Mouse (Mus musculus) c-Kit-positive CD71-positive TER-119-positive erythroid progenitor cells, embryonic 14.5 days (primary cell): ENCODE measurements around the gene Cd200r4.
A peak's percentile ranks its signal among the peaks of the same experiment; 100 is the strongest.
"Not testable (repeated sequence)": the region's sequence is repeated elsewhere in the genome, so short reads cannot be mapped to it uniquely, and the experiment has no call there.

Experiments used
- DNase-seq: peaks from one replicate; pipeline ENCODE4 v3.0.0-alpha.2; 2013; ENCODE audit warnings: low spot score

Gene Cd200r4

DNA sequence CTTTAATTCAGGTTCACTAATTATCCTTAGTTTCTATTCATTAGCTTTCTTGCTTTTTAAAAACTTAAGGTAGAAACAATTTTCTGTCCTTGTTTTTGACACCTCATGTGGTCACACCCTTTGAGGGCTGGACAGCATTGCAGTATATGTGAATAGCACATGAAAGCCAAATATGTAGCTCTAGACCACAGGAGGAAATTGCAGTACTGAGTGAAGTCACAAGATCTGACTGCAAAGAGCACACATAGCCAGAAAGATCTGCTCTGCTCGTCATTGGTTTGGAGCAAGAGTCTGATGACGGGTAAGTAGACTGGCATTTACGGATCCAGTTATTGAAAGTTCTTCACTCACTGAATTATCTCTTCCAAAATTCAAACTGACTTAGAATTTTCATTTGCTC is at the start of gene Cd200r4:
Cd200r4 (plus strand) TSS at position 190 of the 400 bp plus-strand sequence.
- no peak for DNase-seq

DNA sequence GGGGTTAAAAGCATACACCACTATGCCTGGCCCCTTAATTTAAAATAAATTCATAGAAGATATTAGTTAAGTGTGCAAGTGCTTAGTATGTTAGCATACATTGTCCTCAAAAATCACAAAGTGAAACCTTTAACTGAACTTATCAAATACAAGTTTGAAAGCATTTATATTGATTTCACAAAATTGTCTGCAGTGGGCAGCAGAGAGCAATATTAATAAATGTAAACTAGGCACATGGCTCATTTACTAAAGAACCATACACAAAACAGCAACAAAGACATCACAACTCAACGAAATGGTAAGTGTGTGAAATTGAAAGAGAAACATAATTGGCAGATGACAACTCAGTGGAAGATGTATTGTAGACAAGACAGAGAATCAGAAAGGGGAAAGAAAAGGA is 49.7 kb upstream of the Cd200r4 start:
- DNase-seq: no peak

DNA sequence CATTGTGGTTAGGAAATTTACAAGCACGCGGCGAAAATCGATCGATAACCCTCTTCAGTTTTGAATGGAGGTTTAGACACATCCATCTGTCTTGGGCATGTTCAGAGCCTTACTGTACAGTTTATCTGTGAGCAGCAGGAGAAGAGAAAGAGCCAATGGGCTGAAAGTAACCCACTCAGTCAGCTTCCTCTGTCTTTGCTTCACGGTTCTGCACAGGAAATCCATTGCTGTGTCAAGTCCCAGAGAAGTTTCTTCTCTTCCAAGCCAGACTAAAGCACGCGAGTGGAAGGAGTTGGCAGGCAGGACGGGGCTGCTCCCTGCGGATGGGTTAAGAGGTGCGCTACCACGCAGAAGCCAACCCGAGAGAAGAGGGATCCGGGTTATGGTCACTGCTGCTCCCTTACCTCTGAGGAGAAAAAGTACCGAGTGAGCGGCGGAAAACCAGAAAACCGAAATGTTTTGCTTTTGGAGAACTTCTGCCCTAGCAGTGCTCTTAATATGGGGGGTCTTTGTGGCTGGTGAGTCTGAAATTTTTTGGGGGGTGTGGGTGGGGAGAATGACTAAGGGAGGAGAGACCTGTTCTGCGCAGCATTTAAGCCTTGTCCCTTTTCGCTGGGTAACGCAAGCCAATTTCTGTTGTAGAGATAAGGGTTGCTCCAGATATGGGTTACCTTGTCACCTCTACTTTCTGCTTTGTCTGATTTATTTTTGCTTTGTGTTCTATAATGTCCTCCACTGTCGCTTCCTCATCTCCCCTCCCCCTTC is 45.8 kb upstream of the Cd200r4 start, which contains the start of gene Cd200r1:
Cd200r1 (plus strand) TSS at position 182 of the 765 bp plus-strand sequence.
- DNase-seq: peak; percentile 32

DNA sequence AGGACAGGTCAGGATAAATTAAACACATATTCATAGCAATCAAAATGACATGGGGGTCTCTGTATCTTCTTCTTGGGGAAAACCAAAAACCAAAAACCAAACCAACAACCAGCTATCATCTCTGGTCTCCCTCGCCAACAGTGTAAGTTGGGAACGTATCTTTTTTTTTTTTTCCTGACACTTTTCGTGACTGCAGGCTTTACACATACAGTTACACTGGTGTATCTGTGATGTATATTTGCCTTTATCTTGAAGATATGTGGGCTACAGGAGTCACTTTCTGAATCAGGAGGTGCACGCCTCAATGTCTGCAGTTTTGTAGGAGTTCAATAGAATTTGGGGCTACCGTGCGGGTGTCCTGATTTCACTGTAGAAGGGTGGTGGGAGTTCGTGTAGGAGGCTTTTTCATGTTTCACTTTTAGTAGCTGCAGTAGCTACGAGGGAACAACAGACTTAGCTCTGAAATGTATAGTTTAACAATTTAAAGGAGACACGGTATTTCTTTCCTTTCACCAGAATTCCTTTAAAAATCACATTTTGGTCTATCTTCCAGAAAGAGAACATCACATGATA is 45.1 kb upstream of the Cd200r4 start:
- DNase-seq: no peak

DNA sequence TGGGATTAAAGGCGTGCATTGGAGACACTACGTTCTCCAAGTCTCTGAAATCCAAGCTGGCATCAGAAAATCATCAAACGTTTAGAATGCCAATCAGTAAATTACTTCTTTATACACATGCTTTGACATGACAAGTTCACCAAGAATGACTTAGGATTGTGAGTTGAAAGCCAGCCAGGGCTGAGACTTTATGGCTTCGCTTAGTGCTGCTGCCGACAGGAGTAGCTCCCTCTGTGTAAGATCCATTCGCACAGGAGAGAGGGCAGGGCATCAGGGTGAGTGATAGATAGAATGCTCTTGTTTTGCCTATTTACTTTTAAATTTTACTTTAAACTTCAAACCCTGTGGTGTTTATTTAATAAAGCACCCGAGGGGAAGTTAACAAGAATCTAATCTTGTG is 44.0 kb upstream of the Cd200r4 start:
- no peak for DNase-seq

DNA sequence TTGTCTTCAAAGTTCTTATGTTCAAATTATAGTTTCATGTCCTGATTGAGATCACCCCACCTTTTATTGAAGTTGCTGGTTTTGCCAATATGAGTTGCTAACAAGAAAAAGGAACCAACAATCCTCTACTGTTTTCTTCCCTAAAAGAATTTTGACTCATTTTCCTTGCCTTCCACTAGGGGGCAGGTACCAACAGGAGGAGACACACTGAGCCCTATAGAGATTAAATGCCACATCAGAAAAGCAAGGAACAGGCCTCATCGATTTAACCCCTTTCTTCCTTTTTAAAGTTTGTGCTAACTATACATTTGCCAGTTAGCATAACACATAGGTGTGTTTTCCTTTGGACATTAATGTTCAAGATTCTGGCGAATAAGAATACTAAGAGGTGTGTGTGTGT is 43.6 kb upstream of the Cd200r4 start:
- DNase-seq: no peak

DNA sequence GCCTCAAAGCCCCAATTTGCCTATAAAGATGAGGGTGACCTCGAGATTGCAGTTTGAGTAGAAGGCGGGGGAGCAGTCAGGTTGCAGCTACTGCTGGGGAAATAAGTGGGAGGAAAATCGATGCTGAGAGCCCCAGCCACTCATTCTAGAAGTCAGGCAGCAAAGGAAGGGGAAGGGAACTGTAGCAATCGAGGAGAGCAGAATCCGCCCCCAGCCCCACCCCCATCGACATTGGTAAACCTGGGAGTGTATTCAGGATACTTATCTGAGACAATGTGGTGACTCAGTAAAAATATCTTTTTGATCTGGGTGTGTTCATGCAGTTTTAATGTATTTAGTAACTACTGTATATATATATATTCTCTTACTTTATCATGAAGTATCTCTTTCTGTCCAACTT is 39.0 kb upstream of the Cd200r4 start:
- no peak for DNase-seq

DNA sequence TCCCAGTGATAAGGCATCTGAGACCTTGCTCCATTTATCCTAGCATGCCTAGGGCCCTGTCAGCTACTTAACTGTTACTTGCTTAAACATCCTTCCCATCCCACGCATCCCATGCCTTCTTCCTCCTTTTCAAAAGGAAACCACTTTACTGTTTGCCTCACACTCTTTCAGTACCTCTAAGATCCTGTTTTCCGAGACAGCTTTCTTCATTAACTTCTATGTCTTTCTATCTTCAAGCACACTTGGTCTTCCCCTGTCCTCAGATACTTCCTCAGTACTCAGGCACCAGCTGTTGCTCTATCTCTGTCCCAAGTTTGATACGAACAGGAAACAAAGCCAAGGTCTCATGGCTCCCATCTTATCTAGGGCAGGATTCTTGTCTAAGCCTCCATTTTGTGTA is 37.9 kb upstream of the Cd200r4 start:
- no peak for DNase-seq

DNA sequence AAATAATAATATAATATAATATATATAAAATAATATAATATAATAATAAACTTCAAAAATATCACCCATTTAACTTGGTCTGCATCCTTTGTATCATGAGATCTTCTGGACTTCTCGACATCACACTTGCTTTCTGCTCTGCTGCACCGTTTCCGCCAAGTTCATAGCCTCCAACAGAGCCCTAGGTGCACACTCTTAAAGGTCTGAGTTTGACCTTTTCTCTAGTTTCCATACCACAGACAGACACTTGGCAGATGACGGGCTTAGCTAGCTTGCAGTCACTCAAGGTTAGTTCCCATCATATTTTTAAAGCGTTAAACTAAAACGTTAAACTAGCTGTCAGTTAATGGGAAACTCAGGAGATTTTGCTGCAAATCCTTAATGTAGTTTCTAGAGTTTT is 37.3 kb upstream of the Cd200r4 start:
- DNase-seq: no peak

DNA sequence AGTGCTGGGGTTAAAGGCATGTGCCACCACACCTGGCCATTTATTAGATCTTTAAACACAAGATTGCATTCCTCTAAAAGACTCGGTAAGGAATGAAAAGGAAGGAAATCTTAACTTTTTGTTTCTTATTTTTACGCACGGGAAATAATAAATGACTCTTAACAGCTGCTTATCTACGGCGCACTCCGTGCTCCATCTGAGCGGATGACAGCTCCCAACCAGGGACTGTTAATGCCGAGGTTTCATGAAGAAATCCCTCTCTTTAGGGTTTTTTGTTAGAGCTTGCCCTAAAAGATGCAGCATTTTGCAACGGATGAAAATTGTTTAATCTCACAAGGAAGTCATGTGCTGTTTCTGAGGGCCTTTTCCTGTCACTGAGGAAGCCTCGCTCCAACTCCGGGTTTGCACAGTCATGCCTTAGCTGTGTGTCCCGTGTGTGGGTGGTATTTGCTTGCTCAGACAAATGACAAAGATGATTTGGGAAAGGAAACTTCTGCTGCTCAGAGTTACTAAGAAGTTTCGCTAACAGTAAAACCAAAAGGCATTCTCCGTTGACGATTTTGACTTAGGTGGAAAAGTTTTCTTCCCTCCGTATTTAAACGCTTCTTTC is 32.9 kb upstream of the Cd200r4 start:
- peak; percentile 56 for DNase-seq

DNA sequence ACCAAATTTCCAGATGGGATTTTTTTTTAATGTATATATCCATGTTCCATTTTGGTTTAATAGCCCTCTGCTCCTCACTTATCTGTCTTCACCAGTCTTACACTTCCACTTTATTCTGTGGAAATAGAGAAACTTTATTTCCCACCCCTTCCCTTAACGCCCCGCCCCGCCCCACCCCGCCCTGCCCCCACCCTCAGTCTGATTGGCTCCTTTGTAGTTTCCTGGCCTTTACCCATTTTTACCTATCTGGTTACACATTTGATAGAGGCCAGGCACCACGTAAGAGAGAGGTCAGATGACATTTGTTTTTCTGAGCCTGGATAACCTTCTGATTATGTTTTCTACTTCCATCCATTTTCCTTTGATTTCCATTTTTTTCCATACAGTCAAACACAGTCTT is 32.0 kb upstream of the Cd200r4 start:
- peak; percentile 23 for DNase-seq

DNA sequence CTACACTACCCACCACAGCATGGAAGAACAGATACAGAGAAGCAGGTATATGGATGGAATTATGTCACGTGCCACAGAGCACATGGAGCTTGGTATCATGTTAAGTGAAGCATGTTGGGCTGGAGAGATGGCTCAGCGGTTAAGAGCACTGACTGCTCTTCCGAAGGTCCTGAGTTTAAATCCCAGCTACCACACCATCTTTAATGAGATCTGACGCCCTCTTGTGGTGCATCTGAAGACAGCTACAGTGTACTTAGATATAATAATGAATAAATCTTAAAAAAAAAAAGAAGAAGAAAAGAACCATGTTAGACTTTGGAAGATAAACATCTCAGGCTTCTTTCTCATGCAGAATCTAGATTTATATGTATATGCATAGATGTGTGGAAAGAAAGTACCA is 30.8 kb upstream of the Cd200r4 start:
- DNase-seq: no peak

DNA sequence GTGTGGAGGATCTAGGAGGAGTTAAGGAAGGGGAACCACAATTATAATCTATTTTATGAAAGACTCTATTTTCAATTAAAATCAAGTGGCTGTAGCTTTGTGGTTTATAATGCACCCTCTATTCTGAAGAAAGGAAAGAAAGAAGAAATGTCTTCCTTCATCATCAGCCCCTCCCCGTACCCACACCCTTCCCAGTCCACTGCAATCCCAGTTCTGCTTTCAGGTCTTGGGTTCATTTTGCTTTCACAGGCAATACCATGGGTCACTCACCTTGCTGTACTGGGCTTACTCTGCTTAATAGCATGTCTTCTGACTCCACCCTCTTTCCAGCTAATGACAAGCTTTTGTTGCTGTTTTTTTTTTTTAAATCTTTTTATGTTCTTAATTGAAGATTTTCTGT is 24.6 kb upstream of the Cd200r4 start:
- no peak for DNase-seq

DNA sequence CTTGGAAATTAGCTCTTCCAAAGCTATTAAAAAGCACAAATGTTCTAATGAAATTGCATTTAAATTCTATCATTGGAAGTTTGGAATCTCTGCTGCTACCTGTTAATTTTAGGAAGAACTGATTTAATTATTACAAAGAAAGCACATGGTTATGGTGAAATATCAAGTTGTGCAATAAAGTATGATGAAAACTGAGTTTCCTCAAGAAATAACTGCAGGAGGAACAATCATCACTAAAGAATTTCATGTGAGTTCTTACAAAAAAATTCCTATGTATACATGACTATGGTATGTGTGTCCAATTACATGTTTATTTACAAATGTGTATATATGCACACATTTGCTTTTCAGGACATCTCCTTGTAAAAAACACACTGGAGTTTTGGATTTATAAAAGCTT is 17.1 kb upstream of the Cd200r4 start:
- no peak for DNase-seq

DNA sequence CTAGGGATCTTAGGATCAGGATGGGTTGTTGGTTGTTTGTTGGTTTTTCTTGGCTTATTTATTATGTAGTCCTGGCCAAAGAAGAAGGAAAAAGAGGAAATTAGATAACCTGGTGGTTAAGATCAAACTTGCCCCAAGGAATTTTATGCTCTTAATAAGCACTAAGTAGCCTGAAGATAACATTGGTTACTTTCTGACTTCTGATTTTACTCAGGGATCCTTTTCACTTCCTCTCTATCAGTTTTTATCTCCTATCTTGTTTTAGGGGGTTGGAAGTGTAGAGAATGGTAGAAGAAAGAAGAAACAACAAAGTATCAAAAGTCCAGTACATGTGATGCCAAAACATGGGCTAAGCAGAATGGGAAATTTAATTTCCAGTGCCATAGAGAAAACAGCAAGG is 5.6 kb upstream of the Cd200r4 start:
- DNase-seq: no peak

DNA sequence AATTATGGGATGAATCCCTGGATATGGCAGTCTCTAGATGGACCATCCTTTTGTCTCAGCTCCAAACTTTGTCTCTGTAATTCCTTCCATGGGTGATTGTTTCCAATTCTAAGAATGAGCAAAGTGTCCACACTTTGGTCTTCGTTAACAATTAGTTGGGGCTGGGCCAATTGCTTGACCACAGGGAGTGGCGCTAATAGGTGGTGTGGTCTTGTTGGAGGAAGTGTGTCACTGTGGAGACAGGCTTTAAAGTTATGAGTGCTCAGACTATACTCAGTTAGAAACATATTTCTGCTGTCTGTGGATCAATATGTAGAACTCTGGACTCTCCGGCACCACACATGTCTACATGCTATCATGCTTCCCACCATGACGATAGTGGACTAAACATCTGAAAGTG is 1.3 kb upstream of the Cd200r4 start:
- not testable (repeated sequence) for DNase-seq

DNA sequence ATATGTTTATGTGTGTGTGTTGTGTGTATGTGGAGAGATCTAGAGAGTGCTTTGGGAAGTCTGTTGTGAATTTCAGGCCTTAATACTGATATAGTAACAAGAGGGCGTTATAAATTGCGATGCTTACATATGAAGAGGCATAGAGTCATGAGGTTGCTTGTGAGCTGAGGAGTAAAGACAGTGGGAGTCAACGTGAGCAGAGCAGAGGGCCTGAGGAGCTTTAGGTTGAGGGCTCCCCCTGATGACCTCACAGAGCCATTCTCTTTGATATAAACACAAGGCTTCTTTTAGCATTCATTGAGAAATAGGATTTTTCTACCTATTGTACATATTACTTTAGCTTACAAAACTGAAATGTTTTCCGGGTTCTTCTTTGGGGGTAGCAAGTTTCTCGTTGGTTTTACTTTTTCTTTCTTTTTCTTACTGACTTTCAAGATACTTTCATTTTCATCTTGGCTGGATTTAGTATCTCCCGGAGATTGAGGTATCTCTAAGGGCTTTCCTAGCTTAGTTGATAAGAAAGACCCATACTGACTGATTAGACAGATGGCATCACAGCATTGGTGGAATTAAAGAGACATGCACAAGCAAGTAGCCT is 1.0 kb downstream of the Cd200r4 start:
- no peak for DNase-seq

DNA sequence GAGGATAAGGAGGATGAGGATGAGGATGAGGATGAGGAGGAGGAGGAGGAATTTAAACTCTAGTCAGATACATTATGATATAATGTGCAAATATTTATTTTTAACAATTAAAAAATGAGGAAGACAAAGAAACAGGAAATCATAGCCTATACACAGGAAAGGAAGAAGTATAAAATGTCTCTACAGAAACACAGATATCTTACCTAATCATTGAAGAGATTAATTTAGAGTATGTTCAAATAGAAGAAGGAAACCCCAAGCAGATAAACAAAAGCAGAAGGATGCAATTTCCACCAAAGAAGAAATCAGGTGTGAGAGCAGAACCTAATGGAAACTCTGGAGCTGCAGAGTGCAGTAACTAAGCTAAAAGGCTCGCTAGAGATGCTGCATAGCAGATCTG is 6.5 kb downstream of the Cd200r4 start:
- DNase-seq: no peak

DNA sequence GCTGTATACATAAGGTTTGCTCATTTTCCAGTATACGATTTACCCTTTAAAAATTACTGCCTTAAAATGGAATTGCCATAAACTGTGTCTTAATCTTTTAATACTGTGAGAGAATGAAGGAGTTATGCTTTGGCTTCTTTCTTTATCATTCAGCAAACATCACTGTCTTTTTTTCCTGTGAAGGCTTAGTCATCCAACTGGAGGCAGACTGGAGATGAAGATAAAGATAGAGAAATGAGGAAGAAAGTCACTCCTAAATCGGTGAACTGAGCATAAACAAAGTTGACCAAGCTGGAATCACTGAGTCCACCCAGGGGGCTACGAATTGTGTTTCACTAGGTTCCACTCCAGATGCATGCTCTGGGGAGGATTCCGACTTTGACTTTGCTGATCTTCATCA is 9.0 kb downstream of the Cd200r4 start:
- DNase-seq: no peak

DNA sequence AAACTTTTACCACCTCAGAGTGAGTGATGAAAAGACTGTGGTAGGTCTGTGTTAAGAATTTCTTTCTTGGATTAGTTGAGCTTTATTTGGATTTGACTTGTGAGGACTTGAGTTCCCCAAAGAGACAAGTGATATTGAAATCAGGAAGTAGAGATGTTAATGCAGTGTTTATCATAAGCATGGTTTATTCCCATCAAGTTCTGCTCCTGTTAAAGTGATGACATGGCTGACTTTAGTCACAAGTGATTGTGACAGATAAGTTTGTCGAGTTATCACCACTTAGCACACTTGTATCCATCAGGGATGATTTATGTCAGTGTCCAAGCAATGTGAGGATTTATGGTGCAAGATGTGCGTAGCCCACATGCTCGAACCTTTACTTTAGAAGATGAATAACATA is 20.8 kb downstream of the Cd200r4 start:
- no peak for DNase-seq

DNA sequence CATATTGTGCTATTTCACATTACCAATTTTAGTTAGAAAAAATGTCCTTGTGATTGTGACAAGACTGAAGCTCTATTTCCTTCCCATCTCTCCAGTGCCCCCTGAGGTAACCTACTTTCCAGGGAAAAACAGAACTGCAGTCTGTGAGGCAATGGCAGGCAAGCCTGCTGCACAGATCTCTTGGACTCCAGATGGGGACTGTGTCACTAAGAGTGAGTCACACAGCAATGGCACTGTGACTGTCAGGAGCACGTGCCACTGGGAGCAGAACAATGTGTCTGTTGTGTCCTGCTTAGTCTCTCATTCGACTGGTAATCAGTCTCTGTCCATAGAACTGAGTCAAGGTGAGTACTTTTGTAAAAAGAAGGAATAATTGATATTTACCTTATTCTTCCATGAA is 21.7 kb downstream of the Cd200r4 start:
- DNase-seq: not testable (repeated sequence)

DNA sequence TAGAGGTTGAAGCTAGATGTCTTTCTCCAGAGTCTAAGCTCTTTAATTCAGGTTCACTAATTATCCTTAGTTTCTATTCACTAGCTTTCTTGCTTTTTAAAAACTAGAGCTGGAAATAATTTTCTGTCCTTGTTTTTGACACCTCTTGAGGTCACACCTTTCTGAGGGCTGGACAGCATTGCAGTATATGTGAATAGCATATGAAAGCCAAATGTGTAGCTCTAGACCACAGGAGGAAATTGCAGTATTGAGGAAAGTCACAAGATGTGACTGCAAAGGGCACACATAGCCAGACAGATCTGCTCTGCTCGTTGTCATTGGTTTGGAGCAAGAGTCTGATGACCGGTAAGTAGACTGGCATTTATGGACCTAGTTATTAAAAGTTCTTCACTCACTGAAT is 55.3 kb downstream of the Cd200r4 start, which contains the start of gene Cd200r2:
Cd200r2 (plus strand) TSS at position 301 of the 400 bp plus-strand sequence.
- no peak for DNase-seq

DNA sequence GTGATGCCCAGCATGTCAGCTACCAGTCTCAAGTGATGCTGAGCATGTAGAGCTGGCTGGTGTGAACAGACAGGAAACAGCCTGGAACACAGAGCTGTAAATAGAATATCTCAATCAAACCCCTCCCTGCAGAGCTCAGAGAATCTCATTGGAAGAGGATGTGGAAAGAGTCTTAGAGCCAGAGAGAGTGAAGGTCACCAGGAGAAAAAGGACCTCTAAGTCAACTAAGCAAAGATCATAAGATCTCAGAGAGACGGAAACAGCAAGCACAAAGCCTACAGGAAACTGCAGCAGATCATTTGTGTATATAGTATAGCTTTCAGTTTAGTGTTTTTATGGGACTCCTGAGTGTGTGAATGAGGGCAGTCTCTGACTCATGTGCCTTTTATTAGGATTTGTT is 63.6 kb downstream of the Cd200r4 start:
- DNase-seq: no peak
